Mouse (Mus musculus) cerebellum, adult 9-11 months (tissue): ENCODE measurements around the gene Kit.
A peak's percentile ranks its signal among the peaks of the same experiment; 100 is the strongest.

Experiments used
- DNase-seq: peaks from one replicate; pipeline ENCODE4 v3.0.0; 2022

Kit gene

DNA sequence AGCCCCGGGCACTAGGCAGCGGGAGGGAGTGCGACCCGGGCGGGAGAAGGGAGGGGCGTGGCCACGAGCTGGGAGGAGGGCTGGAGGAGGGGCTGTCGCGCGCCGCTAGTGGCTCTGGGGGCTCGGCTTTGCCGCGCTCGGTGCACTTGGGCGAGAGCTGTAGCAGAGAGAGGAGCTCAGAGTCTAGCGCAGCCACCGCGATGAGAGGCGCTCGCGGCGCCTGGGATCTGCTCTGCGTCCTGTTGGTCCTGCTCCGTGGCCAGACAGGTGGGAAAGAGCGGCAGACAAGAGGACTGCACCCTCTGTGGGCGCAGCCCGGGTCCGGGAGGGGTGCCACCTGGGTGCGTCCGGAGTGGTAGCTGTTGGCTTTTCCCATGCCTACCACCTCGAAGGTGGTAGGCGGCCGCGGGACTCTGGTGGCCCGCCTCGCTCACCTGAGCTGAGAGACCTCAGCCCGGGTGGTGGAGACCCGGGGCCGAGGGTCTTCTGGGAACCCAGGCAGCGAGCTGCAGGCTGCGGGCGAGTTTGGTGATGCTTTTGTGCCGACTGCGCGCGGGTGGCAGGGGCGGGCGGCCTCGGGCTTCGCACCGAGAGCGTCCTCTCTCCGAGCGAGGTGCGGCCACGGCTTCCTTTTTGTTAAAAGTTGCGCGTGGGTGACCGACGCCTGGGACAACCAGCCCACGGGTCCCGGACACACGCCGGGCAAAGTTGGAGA, at the start of gene Kit:
Gene Kit (plus strand): TSS at position 65 of the 715 bp plus-strand sequence.
- peak; percentile 37 for DNase-seq

DNA sequence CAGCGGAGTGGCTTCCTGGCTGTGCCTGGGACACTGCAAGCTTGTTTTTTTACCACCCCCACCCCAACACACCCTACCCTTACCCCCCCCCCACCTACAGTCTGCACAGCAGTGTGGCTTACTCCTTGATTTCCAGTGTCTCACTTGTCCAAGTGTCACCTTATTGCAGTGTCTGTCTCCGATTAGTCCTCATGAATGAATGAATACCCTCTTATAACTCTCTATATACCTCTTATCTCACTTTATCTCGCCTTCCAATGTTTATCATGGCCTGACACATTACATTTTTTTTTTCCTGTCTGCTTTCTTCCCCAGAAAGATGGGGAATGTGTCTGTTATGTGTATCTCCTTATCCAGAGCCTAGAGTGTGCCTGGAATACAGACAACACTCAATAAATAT, 38.6 kb upstream of the Kit start:
- no peak for DNase-seq

DNA sequence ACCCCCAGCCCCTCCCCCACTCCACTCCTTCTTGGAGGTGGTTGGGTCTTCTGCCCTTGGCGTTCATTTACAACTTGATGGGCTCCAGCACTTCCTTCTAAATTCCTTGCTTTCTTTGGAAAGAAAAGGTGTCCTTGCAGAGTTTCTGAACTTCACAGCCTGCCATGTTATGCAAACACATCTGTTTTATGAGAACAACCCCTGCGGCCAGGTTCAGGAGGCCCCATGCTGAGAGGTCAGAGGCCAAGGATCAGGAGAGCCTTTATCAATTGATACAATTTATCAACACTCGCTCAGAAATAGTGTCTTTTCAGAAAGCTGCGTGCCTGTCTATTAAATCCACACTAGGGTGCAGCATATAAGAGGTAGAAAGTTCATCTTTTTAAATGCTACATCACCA, 37.0 kb upstream of the Kit start:
- no peak for DNase-seq

DNA sequence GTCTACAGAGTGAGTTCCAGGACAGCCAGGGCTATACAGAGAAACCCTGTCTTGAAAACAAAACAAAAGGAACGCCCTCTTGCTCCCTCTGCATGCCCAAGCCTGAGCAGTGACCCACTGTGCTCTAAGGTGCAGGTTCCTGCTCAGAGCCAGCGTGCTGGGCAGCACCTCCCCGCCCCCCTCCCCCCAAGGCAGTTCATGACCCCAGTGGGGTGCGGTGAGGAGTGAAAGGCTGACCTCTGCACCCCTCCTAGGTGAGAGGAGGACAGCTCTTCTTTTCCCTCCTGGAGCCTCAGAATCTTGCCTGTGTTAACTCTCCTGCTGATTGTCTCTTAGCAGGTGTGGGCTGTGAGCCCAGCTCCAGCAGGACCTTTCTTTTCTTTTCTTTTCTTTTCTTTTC, 36.3 kb upstream of the Kit start:
- DNase-seq = no peak

DNA sequence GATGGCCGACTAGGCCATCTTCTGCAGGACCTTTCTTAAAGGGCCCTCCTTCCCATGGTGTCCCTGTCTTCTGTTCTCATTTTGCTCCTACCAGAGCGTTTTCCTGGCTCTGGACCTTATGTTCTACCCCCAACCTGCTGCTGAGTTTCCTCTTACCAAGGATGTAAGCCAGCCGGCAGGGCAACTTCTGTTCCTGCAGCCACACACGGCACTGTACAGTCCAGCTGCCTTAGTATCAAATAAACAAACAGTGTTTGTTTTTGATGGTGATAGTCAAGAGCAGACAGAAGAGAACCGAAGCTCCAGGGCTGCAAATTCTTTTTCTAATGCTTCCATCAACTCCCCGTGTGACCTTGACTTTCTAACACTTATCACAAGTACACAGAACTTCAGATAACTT, 35.6 kb upstream of the Kit start:
- DNase-seq = no peak

DNA sequence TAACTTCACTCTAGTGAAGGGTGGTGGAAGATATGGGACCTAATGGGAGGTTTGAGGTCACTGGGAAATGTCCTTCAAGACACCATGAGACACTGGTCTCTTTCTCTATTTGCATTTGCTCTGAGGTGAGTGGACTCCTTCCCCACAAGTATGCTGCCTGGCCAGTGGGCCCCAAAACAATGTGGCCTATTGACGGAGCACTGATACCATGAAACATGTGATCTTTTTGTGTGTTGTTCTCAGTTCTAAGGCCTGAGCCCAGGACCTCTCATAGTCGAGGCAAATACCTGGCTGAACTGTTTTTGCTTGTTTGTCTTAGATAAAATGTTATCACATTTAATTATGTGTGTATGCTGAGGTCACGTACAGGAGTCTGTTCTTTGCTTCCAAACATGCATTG, 31.0 kb upstream of the Kit start:
- DNase-seq = no peak

DNA sequence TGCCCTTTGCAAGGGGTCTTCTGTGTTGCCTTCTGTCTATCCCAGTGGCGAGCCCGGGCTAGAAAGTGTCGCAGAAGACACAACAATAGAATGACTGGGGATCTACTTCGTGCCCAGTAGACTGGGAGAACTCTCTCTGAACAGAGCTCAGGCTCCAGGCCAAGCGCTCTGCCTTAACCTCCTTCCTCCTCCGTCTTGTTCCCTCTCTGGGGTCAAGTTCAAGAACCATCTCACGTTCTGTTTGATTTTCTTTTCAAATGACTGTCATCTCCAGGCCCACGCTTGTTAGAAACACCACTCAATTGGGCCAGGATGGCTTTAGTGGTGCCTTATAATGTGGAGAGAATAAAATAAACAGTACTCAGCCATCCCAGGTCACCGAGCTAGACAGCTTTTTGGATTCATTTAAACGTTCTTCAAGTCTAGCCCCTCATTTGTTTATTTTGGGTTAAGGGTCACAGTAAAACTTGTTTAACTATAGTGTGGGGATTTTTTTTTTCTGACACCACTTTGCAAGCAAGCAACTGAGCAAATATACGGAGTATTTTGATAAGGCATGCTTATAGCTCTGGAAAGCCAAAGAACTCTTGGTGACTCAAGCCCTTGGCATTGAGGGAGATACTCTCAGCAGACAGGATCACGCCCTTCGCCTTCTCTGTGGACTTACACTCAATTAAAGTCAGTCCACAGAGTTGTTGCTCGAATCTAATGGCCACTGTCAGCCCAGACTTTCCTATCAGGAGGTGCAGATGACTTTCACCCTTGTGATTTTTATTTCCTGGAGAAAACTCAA, 30.0 kb upstream of the Kit start:
- no peak for DNase-seq

DNA sequence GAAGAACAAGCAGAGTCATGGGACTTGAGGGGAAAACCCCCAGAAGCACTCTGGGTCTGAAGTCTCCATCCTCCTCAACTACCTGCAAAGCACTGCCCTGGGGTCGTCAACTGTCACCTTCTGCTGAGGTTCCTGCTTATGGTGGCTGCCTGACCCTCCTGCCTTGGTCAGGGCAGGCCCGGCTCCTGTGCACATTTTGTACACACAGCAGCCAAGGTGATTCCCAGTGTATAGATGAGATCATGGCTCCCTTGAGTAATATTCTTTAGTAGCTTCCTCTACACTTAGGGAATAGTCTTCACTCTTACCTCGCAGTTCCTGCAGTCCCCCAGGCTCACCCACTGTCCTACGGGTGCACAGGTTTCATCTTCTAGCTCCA, 29.5 kb upstream of the Kit start:
- no peak for DNase-seq

DNA sequence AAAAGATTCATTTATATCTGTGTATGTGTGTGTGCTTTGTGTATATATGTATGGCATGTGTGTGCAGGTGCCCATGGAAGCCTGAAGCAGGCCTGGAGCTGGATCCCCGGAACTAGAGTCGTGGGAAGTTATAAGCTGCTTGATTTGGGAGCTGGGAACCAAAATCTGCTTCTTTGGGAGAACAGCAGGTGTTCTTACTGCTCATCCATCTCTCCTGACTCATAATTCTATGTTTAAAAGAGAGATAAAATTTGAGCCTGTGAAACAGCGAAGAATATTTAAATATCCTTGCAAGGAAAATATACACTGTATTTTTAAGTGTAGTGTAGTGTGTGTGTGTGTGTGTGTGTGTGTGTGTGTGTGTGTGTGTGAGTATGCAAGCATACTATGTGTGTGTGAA, 21.7 kb upstream of the Kit start:
- no peak for DNase-seq

DNA sequence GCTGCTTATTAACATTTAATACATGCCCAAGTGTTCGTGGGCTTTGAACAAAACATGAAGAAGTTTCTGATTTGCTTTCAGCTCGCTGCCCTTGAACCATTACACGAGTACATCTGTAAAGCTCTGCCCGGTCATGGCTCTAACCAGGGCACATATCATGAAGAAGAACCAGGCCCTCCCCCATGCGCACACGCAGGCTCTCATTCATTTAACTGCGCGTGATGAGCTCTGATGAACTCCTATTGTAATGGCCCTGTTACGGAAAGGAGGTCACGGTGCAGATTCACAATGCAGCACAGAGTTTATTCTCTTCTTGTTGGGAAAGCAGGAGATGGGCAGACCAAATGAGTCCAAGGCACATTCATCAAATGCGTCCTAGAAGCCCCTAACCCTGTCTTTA, 17.1 kb upstream of the Kit start:
- no peak for DNase-seq

DNA sequence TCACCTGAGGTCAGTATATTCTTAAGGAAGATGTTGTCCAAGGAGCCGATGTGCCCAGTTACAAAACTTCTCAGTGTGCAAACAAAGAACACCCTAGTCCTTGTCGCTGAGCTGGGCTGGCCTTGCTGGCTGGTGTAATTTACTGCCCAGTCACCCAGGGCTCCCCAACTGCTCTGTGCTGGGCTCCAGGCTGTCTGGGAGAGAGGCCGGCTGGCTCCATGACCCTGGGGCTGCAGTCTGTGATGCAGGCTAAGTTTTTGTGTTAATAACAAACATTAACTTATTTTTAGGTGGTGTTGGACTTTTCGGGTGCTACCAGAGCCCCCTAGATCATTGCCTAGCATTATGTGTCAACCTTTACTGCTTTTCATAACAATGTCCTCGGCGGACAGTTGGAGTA, 15.4 kb upstream of the Kit start:
- no peak for DNase-seq

DNA sequence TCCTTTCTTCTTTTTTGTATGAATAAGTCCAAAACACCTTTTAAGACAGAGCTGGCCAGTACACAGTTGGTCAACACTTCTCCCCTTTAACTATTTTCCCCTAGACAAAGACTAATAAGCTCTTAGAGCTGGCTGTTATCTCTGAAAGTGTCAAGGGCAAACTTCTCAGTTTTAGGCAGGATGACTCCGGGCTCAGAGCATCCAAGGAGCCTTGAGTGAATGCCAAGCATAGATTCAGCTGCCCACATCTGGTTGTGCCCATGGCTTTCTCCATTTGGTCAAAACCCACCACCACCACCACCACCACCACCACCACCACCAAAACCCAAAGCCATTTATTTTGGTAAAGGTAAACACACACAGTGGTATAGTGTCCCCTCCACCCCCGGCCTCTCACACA, 13.5 kb upstream of the Kit start:
- DNase-seq = no peak

DNA sequence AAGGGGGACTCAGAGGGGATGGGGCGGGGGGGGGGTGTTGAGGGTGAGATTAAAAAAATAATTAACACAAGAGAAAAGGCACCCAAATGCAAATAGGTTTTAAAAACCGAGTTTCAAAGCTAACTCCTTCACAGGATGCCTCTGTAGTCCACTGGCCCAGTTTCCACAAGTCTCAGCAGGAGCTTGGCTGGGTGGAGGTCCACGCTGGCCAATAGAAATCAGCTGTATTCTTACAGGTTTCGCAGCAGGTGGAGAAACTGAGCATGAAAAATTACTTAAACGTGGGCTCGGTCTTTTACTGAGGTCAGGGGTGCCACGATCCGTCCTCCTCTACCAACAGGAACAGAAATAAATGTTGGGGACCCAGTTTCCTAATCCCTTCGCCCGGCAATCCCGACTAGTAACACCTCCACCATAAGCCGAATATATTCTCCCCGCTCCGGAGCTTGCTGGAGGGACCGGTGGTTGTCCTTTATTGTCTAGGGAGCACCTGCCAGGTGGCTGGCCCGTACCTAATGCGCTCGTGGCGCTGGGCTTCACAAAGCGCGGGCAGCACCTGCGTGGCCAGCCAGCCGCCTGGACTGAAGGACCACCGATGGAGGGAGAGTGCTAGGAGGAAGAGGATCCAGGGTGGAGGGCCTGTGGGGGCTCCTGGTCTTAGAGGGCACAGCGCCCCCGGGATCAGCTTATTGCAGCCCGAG, 415 bp upstream of the Kit start:
- DNase-seq = no peak

DNA sequence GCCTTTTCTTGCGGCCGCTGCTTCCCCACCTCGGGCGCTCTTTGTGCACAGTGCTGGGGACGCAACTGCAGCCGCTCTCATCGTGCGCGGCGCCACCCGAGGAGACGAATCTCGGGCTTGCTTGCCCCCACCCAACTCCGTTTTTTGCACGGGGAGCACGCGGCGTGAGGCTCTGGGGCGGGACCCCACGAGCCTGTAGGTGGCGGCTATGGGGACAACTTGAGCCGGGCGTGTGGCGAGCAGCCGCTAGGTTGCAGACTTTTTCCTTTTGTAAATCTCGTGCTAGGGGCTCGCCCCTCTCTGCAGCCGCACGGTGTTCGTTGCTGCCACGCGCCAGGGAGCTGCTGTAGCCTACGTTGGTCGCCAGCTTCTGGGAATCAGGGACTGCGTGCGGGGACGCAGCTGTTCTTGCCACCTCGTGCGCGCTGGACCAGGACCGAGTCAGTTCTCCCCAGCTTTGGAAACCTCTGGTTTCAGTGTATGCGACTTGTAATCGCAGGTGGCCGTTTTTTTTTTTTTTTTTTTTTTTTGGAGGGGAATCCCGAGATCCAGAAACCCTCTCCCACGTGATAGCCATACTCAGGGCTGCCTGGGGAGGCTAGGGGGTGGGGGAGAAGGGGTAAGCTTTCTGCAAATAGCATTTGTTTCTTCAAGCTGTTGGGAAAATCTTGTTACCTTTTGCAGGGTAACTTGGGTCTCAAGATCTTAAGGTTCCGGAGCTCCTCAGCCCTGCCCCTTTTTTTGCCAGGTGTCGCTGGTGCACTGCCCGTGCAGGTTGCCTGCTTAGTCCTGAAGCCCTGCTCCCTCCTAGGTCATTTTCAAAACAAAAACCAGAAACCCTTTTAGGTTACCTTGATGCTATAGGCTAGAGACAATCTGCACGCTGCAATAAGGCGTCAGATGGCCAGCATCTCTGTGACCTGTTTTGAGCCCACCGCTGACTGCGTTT, 1.1 kb downstream of the Kit start:
- DNase-seq = peak; percentile 15

DNA sequence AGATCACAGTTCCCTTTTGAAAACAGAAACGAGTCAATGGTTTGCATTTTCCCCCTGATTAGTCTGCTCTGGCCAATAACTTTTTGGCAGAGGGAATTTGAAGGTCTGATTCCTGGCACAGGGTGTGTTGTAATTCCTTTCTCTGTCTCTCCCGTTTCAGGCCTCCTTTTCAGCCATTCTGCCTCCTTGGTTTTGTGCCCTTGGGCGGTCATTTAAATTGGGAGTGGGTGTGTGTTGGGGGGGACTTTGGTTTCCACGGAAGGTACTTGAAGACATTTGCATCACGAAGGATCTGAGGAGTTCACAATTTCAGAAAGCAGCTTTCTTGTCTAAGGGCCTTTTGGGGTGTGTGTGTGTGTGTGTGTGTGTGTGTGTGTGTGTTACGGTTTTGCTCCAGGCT, 2.0 kb downstream of the Kit start:
- no peak for DNase-seq

DNA sequence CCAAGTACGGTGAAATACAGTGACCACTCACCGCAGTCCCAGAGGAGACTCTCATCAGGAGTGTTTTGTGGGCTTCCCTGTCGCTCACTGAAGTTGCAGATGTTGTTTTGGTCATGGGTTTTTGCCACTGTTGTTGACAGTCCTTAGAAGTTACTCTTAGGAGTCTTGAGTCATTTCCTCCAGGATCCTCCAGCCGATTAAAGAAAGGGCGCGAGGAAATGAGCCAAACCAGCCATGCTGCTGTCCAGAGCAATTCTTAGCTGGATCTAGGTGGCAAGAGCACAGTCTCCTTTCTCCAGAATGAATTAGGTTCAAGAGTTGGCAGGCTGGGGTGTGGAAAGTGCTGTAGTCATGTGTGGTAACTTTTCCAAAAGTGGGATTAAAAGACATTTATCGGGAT, 3.4 kb downstream of the Kit start:
- DNase-seq = no peak

DNA sequence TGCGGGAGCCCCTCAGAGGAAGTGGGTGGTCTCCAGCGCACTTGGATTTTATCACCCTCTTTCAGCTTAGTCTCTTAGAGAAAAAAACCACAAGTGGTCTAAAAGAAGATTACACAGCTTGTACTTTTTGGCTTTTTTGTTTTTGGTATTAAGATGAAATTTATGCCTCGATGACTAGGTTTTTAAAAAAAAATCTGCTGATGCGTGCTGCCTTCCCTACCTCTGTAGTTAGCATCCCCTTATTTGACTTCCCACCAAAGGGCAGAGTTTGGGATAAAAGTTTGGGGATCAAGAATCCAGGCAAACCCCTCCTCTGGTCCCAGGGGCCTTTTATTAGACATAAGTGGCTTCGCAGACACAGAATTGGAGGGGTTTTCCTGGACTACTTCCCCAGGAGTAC, 4.5 kb downstream of the Kit start:
- no peak for DNase-seq

DNA sequence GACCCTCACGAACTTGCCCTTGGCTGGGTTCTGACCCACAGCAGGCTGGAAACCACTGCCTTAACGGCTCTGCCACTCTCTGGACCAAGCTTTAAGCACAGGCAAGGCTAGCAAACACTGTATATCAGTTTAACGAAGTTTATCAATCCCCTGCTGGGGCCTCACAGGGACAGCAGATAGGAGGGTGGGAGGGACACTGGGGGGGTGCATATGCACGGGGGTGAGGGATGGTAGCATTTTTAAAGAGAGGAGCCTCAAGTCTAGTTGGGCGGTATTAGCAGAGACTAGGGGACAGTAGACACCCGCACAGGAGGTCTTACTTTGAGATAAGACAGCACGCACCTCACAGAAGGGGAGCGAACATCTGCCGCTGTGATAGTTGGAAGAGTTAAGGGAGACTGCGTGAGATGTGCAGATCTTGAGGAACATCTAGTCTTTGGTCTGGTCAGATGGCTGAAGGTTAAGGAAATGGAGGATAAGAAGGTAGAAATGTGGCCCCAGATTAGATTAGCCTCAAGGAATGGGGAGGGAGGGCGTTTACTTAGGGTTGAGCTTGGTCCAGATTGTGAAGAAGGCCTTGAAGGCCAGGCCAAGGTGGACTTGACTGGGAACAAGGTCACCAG, 5.0 kb downstream of the Kit start:
- no peak for DNase-seq

DNA sequence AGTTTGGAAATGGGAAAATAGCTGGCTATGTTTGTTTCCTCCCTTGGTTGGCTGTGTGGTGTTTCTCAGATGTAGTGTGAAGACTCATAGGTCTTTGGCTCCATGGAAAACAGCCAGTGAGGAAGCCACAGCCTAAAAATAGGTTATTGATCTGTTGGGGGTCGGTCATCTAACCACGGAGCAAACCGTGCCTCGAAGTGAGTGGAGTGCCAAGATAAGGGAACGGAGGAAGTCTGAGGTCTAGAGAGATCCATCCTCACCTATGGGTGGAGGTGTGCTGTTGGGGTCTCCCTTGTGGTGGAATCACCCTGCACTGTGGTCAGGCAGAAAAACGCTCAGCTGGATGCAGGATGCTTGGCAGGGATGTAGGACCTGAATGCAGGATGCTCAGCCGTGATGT, 7.2 kb downstream of the Kit start:
- DNase-seq = no peak

DNA sequence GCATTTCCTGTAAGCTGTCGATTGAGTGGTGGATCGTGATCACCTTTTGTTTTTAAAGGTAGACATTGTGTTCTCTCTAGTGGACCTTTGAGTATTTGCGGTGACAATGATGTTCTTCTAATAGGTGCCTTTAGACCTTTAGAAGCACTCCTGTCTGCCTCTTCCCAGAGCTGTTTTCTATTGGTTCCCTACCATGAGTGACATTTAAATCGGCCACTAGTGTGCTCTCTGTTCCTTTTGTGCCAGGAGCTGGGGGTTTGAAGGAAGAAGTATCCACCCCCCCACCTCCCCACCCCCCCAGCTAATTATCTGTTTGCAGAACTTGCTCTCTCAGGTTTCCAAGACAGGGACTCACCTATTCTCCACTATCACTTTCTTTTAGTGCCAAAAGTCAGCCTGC, 13.1 kb downstream of the Kit start:
- DNase-seq = no peak

DNA sequence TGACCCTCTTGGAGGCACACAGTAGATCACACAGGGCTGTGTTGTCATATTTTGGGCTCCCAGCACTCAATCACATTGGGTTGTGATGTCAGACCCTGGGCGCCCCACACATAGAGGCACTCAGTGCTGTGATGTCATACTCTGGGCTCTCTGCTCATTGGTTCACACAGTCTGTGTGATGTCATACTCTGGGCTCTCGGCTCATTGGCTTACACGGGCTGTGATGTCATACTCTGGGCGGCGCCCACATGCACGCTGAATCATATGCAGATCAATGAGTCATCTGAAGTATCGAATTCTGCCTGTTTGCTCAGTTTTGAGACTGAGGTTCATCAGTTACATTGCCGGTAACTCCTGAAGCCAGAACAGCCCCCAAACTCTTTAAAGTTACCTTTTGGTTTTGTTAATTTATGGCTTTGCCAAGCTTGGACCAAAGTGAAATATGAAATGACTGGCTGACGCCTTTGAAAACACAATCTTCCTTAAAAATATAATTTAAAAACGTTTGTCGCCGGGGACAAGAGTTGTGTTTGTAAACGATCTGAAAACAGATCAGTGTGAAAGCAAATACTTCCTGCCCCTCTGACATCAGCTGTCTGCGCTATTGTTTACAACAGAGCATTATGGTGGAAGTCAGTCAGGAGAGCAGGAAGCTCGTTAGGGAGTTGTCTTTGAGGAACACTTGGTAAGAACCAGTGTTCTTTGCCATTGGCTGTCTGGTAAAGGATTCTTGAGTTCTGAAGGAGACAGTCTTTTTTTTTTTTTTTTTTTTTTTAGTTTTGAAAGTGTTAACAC, 15.0 kb downstream of the Kit start:
- no peak for DNase-seq

DNA sequence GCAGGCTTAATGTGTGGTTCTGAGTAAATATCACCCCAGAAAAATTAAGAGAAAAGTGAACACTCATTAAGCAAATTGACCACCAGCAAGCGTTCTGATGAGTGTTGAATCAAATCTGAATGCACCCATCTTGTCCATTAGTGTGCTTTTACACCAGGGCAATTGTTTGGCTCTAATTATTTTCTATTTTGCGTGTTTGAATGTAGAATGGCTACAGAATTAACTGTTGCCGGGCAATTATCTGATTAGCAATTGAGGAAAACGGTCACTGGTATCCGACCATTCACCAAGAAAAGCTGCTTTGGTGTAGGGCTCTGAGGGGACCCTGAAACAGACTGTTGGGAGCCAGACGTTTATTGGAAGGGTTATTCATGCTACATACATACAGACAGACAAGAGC, 16.2 kb downstream of the Kit start:
- DNase-seq = no peak
